Mouse (Mus musculus) left cerebral cortex, adult 2 months (tissue): Measurements from ENCODE around the gene Selenom. TPM values are rescaled to one million over a fixed set of nuclear protein-coding genes. Genes with fewer than 3 reads are reported as not detected.
A peak's percentile ranks its signal among the peaks of the same experiment; 100 is the strongest.

Experiments used
- DNase-seq, 2 experiments: peaks; one replicate each; pipeline ENCODE4 v3.0.0; 2021 to 2022; ENCODE audit warnings: low spot score in 2 of 2, mixed read lengths in 1 of 2; ENCODE audit errors: extremely low spot score in 1 of 2
- H3K27ac ChIP-seq: fragments of 200-600 bp; 2 replicates; pipeline ENCODE4 v1.8.1; 2022
- H3K4me3 ChIP-seq: fragments of 200-600 bp; 2 replicates; pipeline ENCODE4 v1.8.1; 2022
- CTCF ChIP-seq: fragments of 200-600 bp; IDR thresholded peaks from 2 replicates; pipeline ENCODE4 v1.8.1; 2022; ENCODE audit warnings: antibody characterized with exemption, mild to moderate bottlenecking, moderate library complexity
- intact Hi-C: fragments of 180-260 bp; cut with DNase I; formaldehyde crosslinking; loops from one replicate; pipeline ENCODE4 v1.15.1; 2025
- long read RNA-seq, 2 experiments: library from polyadenylated mRNA; stranded (forward); transcript quantifications; one replicate each; pipeline ENCODE4 v2.0.0; 2021; ENCODE audit warnings: borderline mapping rate in 2 of 2
- total RNA-seq, 2 experiments: library from RNA; stranded (reverse); gene quantifications; 2 replicates each; pipeline ENCODE4 v1.2.3; 2021

Selenom gene
- total RNA-seq, result 100 to 1,000 TPM; 135 to 138 TPM
- long read RNA-seq, experiment 1, transcript Selenom-201 (5 exons, 707 nt), result major isoform, 65 of 70 reads
- long read RNA-seq, experiment 1, partial matches to known transcripts, result 1 of 70 reads
- long read RNA-seq, experiment 1, other reads (novel, unspliced or antisense), result 2 of 70 reads
- long read RNA-seq, experiment 2, transcript Selenom-201 (5 exons, 707 nt), result major isoform, 43 of 50 reads
- long read RNA-seq, experiment 2, partial matches to known transcripts, result 2 of 50 reads
- long read RNA-seq, experiment 2, other reads (novel, unspliced or antisense), result 3 of 50 reads

DNA sequence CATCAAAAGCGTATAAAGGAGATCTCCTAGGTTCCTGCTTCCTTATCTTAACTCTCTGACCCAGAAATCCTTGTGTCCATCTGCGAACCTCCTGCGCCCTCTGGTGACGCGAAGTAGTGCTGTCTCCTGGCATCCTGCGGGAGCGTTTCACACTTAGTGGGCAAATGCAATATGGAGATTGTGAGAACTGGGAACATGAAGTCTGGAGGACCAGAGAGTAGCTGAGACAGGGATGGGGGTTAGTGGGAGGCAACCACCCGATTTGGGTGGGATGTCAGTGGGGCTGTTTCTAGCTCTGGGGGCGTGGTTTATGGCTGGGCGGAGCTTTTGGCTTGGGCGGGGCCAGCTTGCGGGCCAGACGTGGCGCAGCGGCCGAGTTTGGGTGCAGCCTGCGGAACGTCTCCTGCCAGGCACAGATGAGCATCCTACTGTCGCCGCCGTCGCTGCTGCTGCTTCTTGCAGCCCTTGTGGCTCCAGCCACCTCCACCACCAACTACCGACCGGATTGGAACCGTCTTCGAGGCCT, at the start of gene Selenom:
Selenom (plus strand) TSS at position 156 of the 526 bp plus-strand sequence.
- TF ChIP-seq CTCF, result peak; percentile 90
- Histone ChIP-seq H3K4me3 (peak within 1 kb of the TSS; percentile 58), H3K27ac (peak within 1 kb of the TSS; percentile 86)
- intact Hi-C loops, result loop anchor here (1.0 to 2.0 kb wide), 2 partner anchors 42 to 128 kb away; no protein-coding TSS in a partner anchor
- DNase-seq, result peak; percentile 90 to 92

GRCm38 (mm10) chr11:3471448-3471850, 43.0 kb upstream of the Selenom start:
- no peak overlapping the region for H3K4me3 ChIP-seq
- intact Hi-C loops, result loop anchor here (5.0 kb wide), 2 partner anchors 161 to 316 kb away; no protein-coding TSS in a partner anchor
- no peak overlapping the region for H3K27ac ChIP-seq
- no peak for DNase-seq
- no peak for TF ChIP-seq CTCF

DNA sequence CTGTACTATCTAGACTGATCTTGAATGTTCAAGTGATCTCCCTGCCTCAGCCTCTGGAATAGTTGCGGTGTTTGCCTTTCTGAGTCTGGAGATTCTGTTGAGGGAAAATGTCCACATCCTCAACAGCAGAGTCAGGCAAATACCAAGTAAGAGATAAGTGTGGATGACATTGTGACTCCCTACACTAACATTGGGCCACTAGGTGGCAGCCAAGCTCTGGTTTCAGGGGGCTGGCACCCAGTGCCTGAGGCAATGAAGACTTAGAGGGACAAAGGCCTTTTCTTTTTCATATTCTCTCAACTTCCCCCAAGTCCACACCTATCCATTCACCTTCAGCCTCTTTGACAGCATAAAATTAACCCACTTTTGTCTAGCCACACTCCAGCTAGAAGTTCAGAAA, 42.0 kb upstream of the Selenom start:
- Histone ChIP-seq H3K27ac (no peak overlapping the region), H3K4me3 (no peak overlapping the region)
- peak; percentile 92 for TF ChIP-seq CTCF
- peak; percentile 79 to 89 for DNase-seq
- intact Hi-C loops, result loop anchor here (1.0 to 5.0 kb wide), 3 partner anchors 42 to 315 kb away; partner anchors contain the start of gene Selenom

- Histone ChIP-seq H3K4me3 (no peak overlapping the region), H3K27ac (no peak overlapping the region)
- peak; percentile 68 for TF ChIP-seq CTCF
- intact Hi-C loops, result loop anchor here (5.0 kb wide), 2 partner anchors 158 to 313 kb away; no protein-coding TSS in a partner anchor
- DNase-seq, result no peak
Measured at GRCm38 (mm10) chr11:3474480-3475115, 39.9 kb upstream of the Selenom start.

DNA sequence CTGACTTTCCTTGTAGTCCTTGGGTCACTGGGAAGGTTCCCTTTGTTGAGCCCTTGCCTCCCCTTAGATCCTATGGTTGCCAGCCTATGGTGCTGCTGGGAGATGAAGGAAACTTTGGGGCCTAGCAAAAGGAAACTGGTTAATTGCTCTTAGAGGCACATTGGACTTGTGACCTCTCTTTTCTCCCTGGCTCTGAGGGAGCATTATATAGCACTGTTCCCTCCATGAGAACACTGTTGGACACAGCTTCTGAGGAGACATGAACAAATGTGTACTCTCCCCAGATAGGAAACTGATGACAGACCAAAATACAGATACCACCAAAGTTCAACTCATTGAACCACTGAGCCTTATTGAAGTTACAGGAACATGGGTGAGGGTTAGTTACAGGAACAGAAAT, 39.0 kb upstream of the Selenom start:
- no peak overlapping the region for H3K4me3 ChIP-seq
- H3K27ac ChIP-seq, result no peak overlapping the region
- no peak for TF ChIP-seq CTCF
- DNase-seq, result no peak
- intact Hi-C loops, result no loop called here

- peak overlapping the region; percentile 71 for H3K27ac ChIP-seq
- intact Hi-C loops, result no loop called here
- no peak for DNase-seq
- H3K4me3 ChIP-seq, result no peak overlapping the region
- no peak for TF ChIP-seq CTCF
Measured at GRCm38 (mm10) chr11:3483980-3484642, 30.4 kb upstream of the Selenom start.

DNA sequence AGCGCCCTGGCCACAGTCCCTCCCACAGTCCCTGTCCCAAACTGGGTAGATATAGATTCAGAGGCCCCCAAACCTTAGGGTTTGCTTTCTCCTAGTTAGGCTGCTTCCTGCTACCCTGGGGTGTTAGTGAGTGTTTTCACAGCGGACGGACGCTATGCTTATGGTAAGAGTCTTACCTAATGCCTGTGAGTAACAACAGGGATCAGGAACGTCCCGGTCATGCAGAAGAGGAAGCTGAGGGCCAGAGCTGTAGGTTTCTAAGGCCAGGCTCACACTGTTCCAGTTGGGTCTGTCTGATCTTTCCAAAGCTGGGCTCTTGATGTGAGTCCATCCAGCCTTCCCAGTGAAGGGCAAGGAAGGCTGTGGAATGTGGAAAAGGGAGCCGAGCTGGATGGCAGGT, 28.1 kb upstream of the Selenom start:
- DNase-seq, result no peak
- Histone ChIP-seq H3K4me3 (no peak overlapping the region), H3K27ac (no peak overlapping the region)
- intact Hi-C loops, result no loop called here
- no peak for TF ChIP-seq CTCF

GRCm38 (mm10) chr11:3487952-3488570, 26.4 kb upstream of the Selenom start, which contains the start of gene Pla2g3:
Gene Pla2g3, plus strand, starts transcription at chr11:3488284.
- DNase-seq, result no peak
- TF ChIP-seq CTCF, result no peak
- H3K4me3 ChIP-seq, result no peak within 1 kb of the TSS
- H3K27ac ChIP-seq, result no peak within 1 kb of the TSS
- intact Hi-C loops, result no loop called here

DNA sequence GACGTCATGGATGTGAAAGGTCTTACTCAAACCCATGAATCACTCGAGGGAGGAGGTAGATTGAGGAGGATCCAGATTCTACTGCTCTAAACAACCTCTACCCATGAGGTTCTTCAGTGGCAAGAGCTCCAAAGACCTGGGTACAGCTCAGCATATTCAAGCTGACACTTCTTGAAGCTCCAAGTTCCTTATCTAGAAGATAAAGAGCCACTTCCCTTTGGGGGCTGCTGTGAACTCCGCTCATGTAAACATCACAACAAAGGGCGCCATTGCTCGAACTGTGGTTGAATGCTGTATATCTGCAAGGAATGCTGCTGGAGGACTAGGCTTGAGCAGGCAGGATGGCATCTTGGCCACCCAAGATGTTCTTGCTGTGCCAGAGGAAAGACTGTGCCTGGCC, 25.4 kb upstream of the Selenom start:
- DNase-seq, result no peak
- H3K27ac ChIP-seq, result no peak overlapping the region
- no peak overlapping the region for H3K4me3 ChIP-seq
- TF ChIP-seq CTCF, result no peak
- intact Hi-C loops, result no loop called here

GRCm38 (mm10) chr11:3492748-3493147, 21.7 kb upstream of the Selenom start:
- DNase-seq, result no peak
- intact Hi-C loops, result no loop called here
- H3K27ac ChIP-seq, result no peak overlapping the region

GRCm38 (mm10) chr11:3494857-3495256, 19.6 kb upstream of the Selenom start:
- TF ChIP-seq CTCF, result no peak
- H3K4me3 ChIP-seq, result no peak overlapping the region
- DNase-seq, result no peak
- intact Hi-C loops, result no loop called here
- no peak overlapping the region for H3K27ac ChIP-seq

More at GRCm38 (mm10) chr11:3492748-3493147, 21.7 kb upstream of the Selenom start:
- H3K4me3 ChIP-seq, result no peak overlapping the region
- no peak for TF ChIP-seq CTCF
